Mouse (Mus musculus) megakaryocyte, embryonic 14.5 days (primary cell): Measurements from ENCODE around the gene Imp3.

Experiments used
- FLI1 ChIP-seq: IDR thresholded peaks from 2 replicates; pipeline ENCODE4 v1.6.1; 2012; ENCODE audit warnings: low read length, inconsistent platforms, mixed read lengths
- GATA1 ChIP-seq: IDR thresholded peaks from 3 replicates; pipeline ENCODE4 v1.6.1; 2012; ENCODE audit warnings: mixed read lengths, low read length, inconsistent platforms, borderline replicate concordance

GRCm38 (mm10) chr9:56890522-56891250, 46.6 kb upstream of the Imp3 start:
- TF ChIP-seq GATA1 (no peak), FLI1 (no peak)
